13 mouse cellular contexts compared by ENCODE assay signal in the genomic region with DNA sequence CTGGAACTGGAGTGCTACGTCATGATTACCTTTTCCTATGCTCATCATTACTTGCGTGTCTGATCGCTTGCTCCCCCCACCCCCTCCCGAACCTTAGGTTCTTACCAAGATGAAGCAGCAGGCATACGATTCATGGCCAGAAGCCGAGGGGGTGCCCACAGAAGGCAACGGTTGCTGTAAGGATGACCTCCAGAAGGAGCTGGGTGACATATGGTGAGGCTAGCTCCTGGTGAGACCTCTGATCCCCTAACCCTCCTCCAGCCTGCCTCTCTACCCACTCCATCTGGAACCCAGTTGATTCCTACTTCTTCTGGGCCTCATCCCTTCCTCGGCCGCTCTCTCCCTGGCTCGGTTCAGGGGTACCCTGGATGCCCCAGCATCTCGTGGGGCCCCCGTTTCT.
"Had no signal": no experiment of that assay in that cellular context is flagged by ENCODE, and none has a peak within 500 bp of the region (broad histone marks: within the 10 kb centered on the region; RNA-seq: fewer than 3 reads in every experiment).

No protein-coding gene starts in this region.

- H3K4me2 ChIP-seq: lung, embryonic 14.5 days; midbrain, embryonic 12.5 days; neural tube, embryonic 12.5 days; stomach, embryonic 15.5 days had no signal

- H3K4me3 ChIP-seq: midbrain, embryonic 10.5 days; midbrain, embryonic 12.5 days; neural tube, embryonic 12.5 days; stomach, embryonic 15.5 days had no signal

- H3K36me3 ChIP-seq: midbrain, embryonic 10.5 days; stomach, embryonic 15.5 days had no signal

- H3K27ac ChIP-seq: midbrain, embryonic 10.5 days; midbrain, embryonic 12.5 days; neural tube, embryonic 12.5 days; stomach, embryonic 15.5 days; stomach, postnatal 0 days had no signal

- H3K27me3 ChIP-seq: stomach, embryonic 15.5 days had no signal

- H3K9me3 ChIP-seq: midbrain, embryonic 10.5 days; midbrain, embryonic 12.5 days; neural tube, embryonic 12.5 days; stomach, embryonic 15.5 days had no signal

- DNase-seq: lung, adult 18-20 months; lung, embryonic 14.5 days; lung, postnatal 10 days; midbrain, embryonic 14.5 days; right cerebral cortex, postnatal 14 days; thymus, adult 2 months; thymus, postnatal 25 days; thymus, postnatal 4 days had no signal

- H3K9ac ChIP-seq: lung, embryonic 14.5 days; midbrain, embryonic 12.5 days; neural tube, embryonic 12.5 days; stomach, embryonic 15.5 days had no signal
